Mouse (Mus musculus) naive thymus-derived CD4-positive, alpha-beta T cell, adult 2 months (primary cell): ENCODE data around the gene H2al1f.
"Not testable (repeated sequence)": the region's sequence is repeated elsewhere in the genome, so short reads cannot be mapped to it uniquely, and the experiment has no call there.

Experiments used
- DNase-seq: peaks from one replicate; pipeline ENCODE4 v3.0.0-alpha.2; 2011; ENCODE audit warnings: low read depth

H2al1f gene

DNA sequence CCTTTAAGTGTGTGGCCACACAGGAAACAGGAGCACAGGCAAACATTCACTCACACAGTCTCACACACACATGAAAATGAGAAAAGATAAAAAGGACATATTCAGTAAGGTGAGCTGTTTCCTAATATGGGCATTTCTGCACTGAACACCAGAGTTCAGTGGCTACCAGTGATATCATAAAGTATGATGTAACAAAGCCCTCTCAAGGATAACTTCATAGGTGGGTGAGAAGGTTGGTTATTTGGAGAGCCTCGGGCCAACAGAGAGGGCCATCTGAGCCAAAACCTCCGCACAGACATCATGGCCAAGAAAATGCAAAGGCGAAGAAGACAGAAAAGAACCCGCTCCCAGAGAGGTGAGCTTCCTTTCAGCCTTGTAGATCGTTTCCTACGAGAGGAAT, at the start of gene H2al1f:
Gene H2al1f, plus strand, starts transcription at position 301 of the 400 bp plus-strand sequence.
- DNase-seq = not testable (repeated sequence)

DNA sequence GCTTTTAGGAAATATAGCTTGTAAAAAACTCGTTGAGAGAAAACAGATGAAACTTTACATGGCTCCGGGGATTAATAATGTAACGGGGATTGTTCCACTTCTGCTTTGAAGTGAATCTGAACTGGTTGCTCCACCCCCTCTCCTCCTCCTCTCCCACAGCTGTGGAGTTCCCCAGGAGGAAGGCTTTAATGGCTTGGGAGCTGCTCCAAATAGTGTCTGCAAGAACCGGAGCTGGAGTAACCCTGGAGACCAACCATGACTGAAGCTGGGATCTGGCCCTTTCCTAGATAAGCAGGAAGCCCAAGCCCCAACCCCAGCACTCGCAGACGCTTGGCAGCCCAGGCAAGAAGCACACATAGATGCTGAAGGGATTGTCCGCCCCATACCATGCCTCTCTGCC, 47.2 kb upstream of the H2al1f start:
- no peak for DNase-seq

DNA sequence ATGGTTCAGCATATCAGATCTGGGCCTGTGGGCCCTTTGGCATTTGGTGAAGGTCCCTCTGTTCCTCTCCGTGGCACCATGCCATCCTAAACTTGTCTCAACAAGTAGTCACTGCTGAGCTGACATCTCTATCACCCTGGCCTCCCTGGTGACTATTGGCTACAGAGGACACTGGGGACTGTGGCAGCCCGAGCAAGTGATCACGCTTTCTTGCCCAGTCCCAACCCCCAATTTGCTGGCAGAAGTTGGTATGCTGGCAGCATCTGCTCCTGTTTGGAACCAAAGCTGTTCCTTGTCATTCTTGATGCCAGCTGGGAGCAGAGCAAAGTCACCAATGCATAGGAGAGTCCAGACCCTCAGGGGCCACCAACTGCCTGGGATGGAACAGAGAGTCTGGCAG, 45.9 kb upstream of the H2al1f start:
- no peak for DNase-seq

DNA sequence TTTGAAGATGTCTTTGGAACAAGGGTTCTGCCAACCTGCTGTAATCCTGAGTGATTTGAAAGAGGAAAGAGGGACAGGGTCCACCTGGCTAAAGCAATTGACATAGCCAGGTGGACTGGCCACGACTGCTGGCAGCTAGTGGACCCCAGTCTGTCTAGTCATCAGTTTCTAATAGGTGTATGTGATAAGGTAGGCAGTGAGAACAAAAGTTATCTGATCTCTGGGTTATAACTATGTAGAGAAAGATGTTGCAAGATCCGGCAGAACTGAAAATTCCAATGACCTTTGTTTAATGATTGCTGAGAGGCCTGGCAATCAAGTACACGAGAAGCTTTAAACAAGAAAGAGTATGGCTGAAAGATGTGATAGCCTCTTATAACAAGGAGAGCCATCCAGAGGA, 41.8 kb upstream of the H2al1f start:
- DNase-seq = no peak

DNA sequence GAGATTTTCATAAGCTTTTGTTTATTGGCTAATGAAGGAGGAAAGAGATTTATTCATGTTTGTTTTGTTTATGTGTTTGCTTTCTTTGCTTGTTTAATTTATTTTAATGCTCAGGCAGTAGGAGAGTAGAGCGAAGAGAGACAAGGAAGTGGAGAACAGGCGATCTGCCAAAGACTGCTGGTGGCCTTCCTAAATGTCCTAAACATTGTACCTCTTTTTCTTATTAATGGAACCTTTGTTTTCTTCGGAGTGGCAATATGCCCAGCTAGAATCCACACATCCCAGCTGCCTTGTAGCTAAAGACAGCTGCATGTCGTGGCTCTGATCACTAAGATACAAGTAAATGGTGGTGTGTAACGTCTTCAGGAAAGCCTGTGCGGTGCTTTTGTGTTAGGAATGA, 37.9 kb upstream of the H2al1f start:
- no peak for DNase-seq

DNA sequence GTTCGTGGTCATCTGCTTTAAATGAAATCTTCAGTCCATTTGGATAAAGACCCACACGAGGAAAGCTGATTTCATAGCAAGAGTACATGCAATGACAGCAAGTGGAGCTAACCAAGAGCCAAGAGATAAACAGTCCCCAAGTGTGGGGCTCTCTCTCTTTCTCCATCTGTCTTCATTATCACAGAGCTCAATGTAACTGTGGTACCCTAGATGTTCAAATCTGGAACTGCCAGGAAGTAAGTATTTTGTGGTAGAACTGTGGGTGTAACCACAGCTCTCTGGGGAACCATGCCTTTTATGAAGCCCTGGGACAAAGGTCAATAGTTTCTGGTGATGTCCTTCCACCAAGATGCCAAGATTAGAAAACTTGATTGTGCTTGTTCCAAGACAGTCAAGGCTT, 34.2 kb upstream of the H2al1f start:
- DNase-seq = no peak

DNA sequence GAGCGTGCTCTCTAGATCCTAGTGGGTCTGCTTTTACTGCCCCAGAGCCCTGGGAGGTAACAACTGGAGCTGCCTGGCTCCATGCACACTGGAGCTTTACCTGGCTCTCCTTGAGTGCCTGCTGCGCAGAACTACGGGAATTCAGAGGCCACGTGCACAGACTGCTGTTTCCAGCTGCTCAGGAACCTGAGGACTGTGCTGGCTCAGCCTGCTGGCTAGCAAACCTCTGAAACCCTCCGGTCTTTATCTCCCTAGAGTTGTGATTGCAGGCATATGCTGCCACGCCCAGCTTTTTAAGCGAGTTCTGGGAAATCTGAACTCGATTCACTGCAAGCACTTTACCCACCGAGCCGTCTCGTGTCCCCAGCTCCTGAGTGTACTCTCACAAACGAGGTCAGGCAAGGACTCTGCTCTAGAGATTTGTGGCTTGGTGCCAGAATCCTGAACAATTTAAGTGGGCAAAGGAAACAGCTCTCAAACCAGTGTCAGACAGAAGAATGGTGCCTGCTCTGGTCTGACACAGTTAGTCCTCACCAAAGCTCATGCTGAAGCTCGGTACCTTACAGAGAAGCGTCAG, 26.6 kb upstream of the H2al1f start:
- no peak for DNase-seq

DNA sequence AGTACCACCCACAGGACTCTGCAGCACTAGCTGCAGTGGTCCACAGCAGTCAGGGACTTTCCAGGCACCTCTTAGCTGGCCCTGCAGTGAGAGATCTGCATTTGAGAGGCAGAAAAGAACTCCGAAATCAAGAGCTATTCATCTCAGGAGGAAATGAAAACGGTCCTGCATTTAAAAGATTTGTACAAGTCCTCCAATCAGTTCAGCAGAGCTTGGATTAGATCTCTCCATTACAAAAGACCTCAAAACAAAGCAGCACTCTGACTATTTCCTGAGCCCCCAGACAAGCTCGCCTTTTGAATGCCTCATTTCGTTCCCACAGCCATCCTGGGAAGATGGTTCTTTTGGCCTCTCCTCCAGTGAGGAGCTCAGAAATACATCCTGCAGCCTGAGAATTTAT, 25.7 kb upstream of the H2al1f start:
- no peak for DNase-seq

DNA sequence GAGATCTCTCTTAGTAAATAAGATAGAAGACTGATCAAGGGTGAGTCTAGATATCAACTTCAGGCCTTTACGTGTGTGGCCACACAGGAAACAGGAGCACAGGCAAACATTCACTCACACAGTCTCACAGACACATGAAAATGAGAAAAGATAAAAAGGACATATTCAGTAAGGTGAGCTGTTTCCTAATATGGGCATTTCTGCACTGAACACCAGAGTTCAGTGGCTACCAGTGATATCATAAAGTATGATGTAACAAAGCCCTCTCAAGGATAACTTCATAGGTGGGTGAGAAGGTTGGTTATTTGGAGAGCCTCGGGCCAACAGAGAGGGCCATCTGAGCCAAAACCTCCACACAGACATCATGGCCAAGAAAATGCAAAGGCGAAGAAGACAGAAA, 16.0 kb upstream of the H2al1f start, which contains the start of gene H2al1a:
Gene H2al1a, plus strand, starts transcription at position 301 of the 400 bp plus-strand sequence.
- DNase-seq = not testable (repeated sequence)

DNA sequence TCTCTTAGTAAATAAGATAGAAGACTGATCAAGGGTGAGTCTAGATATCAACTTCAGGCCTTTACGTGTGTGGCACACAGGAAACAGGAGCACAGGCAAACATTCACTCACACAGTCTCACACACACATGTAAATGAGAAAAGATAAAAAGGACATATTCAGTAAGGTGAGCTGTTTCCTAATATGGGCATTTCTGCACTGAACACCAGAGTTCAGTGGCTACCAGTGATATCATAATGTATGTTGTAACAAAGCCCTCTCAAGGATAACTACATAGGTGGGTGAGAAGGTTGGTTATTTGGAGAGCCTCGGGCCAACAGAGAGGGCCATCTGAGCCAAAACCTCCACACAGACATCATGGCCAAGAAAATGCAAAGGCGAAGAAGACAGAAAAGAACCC, 12.8 kb upstream of the H2al1f start, which contains the start of gene H2al1b:
Gene H2al1b, plus strand, starts transcription at position 301 of the 400 bp plus-strand sequence.
- not testable (repeated sequence) for DNase-seq

DNA sequence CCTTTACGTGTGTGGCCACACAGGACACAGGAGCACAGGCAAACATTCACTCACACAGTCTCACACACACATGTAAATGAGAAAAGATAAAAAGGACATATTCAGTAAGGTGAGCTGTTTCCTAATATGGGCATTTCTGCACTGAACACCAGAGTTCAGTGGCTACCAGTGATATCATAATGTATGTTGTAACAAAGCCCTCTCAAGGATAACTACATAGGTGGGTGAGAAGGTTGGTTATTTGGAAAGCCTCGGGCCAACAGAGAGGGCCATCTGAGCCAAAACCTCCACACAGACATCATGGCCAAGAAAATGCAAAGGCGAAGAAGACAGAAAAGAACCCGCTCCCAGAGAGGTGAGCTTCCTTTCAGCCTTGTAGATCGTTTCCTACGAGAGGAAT, 9.6 kb upstream of the H2al1f start, which contains the start of gene H2al1c:
Gene H2al1c, plus strand, starts transcription at position 301 of the 400 bp plus-strand sequence.
- DNase-seq = not testable (repeated sequence)

DNA sequence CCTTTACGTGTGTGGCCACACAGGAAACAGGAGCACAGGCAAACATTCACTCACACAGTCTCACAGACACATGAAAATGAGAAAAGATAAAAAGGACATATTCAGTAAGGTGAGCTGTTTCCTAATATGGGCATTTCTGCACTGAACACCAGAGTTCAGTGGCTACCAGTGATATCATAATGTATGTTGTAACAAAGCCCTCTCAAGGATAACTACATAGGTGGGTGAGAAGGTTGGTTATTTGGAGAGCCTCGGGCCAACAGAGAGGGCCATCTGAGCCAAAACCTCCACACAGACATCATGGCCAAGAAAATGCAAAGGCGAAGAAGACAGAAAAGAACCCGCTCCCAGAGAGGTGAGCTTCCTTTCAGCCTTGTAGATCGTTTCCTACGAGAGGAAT, 6.4 kb upstream of the H2al1f start, which contains the start of gene H2al1d:
Gene H2al1d, plus strand, starts transcription at position 301 of the 400 bp plus-strand sequence.
- not testable (repeated sequence) for DNase-seq

DNA sequence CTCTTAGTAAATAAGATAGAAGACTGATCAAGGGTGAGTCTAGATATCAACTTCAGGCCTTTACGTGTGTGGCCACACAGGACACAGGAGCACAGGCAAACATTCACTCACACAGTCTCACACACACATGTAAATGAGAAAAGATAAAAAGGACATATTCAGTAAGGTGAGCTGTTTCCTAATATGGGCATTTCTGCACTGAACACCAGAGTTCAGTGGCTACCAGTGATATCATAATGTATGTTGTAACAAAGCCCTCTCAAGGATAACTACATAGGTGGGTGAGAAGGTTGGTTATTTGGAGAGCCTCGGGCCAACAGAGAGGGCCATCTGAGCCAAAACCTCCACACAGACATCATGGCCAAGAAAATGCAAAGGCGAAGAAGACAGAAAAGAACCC, 3.3 kb upstream of the H2al1f start, which contains the start of gene H2al1e:
Gene H2al1e, plus strand, starts transcription at position 301 of the 400 bp plus-strand sequence.
- not testable (repeated sequence) for DNase-seq

DNA sequence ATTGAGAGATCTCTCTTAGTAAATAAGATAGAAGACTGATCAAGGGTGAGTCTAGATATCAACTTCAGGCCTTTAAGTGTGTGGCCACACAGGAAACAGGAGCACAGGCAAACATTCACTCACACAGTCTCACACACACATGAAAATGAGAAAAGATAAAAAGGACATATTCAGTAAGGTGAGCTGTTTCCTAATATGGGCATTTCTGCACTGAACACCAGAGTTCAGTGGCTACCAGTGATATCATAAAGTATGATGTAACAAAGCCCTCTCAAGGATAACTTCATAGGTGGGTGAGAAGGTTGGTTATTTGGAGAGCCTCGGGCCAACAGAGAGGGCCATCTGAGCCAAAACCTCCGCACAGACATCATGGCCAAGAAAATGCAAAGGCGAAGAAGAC, 3.0 kb downstream of the H2al1f start, which contains the start of gene H2al1g:
Gene H2al1g, plus strand, starts transcription at position 301 of the 400 bp plus-strand sequence.
- DNase-seq = not testable (repeated sequence)

DNA sequence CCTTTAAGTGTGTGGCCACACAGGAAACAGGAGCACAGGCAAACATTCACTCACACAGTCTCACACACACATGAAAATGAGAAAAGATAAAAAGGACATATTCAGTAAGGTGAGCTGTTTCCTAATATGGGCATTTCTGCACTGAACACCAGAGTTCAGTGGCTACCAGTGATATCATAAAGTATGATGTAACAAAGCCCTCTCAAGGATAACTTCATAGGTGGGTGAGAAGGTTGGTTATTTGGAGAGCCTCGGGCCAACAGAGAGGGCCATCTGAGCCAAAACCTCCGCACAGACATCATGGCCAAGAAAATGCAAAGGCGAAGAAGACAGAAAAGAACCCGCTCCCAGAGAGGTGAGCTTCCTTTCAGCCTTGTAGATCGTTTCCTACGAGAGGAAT, 6.2 kb downstream of the H2al1f start, which contains the start of gene H2al1h:
Gene H2al1h, plus strand, starts transcription at position 301 of the 400 bp plus-strand sequence.
- not testable (repeated sequence) for DNase-seq

DNA sequence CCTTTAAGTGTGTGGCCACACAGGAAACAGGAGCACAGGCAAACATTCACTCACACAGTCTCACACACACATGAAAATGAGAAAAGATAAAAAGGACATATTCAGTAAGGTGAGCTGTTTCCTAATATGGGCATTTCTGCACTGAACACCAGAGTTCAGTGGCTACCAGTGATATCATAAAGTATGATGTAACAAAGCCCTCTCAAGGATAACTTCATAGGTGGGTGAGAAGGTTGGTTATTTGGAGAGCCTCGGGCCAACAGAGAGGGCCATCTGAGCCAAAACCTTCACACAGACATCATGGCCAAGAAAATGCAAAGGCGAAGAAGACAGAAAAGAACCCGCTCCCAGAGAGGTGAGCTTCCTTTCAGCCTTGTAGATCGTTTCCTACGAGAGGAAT, 9.4 kb downstream of the H2al1f start, which contains the start of gene H2al1i:
Gene H2al1i, plus strand, starts transcription at position 301 of the 400 bp plus-strand sequence.
- DNase-seq = not testable (repeated sequence)

DNA sequence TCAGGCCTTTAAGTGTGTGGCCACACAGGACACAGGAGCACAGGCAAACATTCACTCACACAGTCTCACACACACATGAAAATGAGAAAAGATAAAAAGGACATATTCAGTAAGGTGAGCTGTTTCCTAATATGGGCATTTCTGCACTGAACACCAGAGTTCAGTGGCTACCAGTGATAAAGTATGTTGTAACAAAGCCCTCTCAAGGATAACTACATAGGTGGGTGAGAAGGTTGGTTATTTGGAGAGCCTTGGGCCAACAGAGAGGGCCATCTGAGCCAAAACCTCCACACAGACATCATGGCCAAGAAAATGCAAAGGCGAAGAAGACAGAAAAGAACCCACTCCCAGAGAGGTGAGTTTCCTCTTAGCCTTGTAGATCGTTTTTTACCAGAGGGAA, 12.6 kb downstream of the H2al1f start, which contains the start of gene H2al1j:
Gene H2al1j, plus strand, starts transcription at position 301 of the 400 bp plus-strand sequence.
- not testable (repeated sequence) for DNase-seq

DNA sequence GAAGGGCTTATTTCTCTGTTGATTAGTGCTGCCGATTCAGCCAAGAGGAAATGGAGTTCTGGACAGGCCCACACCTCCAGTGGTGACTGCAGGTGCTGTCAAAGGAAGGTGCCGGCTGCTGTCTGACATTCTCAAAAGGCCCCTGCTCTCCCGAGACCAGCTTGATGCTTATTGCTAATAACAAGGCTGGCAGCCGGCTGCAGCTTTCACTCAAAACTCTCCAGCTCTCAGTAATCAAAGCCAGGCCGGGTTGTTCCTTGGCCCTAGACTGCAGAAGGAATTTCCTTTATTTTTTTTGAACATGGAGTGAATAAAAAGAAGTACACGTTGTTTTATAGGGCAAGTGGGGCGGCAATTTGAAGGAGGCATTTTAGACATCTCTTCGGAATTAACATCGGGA, 30.8 kb downstream of the H2al1f start:
- no peak for DNase-seq

DNA sequence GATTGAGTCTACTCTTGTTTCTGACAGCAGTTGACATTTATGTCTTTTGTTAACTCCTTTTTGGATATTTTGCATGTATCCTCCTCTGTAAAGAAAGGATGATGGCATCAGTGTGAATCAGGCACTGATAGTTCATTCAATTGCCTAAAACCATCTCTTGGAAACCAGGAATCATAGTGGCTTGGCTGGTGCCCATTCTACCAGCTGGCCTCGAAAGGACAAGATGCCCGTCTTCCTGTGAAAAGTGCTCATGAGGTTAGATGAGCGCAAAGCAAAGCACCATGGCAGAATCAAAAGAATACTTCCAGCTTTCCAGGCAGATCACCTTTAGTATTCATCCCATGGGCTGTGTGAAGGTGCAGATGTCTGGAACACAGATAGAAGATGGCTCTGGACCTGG, 31.8 kb downstream of the H2al1f start:
- no peak for DNase-seq

DNA sequence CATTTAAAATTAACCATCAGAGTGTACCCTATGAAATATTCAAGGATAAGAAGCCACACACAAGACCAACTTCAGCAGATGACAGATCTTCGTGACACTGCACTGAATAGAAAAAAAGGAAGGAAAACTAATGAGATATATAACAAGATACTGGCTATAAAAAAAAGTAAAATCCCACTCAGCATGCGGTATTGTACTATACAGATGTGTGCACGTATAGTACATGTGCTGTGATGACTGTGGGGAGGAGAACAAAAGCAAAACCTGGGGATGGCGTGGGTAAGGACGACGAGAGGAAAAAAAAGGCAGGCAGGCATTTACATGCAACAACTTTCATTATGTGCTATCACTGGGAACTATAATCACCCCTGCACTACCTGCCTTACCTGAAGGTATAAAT, 45.9 kb downstream of the H2al1f start:
- no peak for DNase-seq

DNA sequence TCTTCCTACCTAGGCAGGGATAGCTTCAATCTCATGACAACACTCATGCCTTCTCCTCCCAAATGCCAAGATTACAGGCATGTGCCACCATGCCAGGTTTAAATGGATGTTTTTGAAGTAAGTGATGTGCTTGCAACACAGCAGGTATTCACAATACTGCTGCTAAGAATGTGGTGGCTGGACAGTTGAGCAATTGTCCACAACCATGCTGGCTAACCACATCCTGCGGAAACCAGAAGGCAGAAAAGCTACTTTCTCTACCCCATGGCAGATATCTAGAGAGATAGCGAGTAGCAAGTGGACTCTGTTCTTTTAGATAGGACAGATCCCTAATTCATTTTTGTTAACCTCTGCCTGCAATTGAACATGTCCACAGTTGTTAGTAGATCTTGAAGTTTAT, 46.3 kb downstream of the H2al1f start:
- no peak for DNase-seq

DNA sequence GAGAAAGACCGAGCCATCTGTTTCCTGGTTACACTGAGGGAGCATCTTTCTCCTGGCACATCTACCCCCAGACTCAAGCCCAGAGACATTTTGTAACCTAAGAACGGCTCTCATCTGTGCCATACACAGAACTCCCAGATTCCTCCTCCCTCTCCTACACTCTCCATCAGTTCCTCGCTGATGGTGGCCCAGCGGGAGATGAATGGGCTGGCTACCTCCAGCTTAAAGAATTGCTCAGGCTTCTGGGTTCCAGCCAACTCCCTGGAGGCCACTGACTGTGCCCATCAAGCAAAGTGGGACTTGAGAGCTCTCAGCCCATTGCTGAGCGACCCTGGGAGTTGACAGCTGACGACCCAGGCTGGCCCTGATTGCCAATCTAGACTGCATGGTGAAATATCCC, 48.9 kb downstream of the H2al1f start:
- DNase-seq = no peak
